Mouse (Mus musculus) midbrain, postnatal 0 days (tissue): ENCODE measurements around the gene Jazf1. TPM values are rescaled to one million over a fixed set of nuclear protein-coding genes. Genes with fewer than 3 reads are reported as not detected.

Experiments used
- ATAC-seq: fragments of 200-750 bp; cut with Nextera tagmentation; 2 replicates; pipeline ENCODE4 v1.8.0; 2017; ENCODE audit warnings: moderate number of reproducible peaks, mild to moderate bottlenecking, moderate TSS enrichment, moderate library complexity; ENCODE audit not compliant: low FRiP score
- DNase-seq: peaks from one replicate; pipeline ENCODE4 v3.0.0-alpha.2; 2015; ENCODE audit warnings: low spot score
- H3K27ac ChIP-seq: fragments of 300-500 bp; sonication (generic); 2 replicates; pipeline ENCODE4 v1.5.1; 2014; ENCODE audit warnings: low read depth, mild to moderate bottlenecking, low read length, mixed read lengths
- H3K27me3 ChIP-seq: fragments of 300-500 bp; sonication (generic); 2 replicates; pipeline ENCODE4 v1.6.1; 2014; ENCODE audit warnings: low read length, control low read depth, mixed read lengths; ENCODE audit not compliant: insufficient read depth
- H3K36me3 ChIP-seq: fragments of 300-500 bp; sonication (generic); 2 replicates; pipeline ENCODE4 v1.6.1; 2014; ENCODE audit warnings: low read length, control low read depth, mixed read lengths; ENCODE audit not compliant: insufficient read depth
- H3K4me1 ChIP-seq: fragments of 300-500 bp; sonication (generic); 2 replicates; pipeline ENCODE4 v1.6.1; 2014; ENCODE audit warnings: mild to moderate bottlenecking, control low read depth, antibody characterized with exemption, low read length, mixed read lengths; ENCODE audit not compliant: insufficient read depth
- H3K4me2 ChIP-seq: fragments of 300-500 bp; sonication (generic); 2 replicates; pipeline ENCODE4 v1.6.1; 2014; ENCODE audit warnings: low read depth, mild to moderate bottlenecking, low read length, mixed read lengths; ENCODE audit not compliant: poor library complexity, severe bottlenecking
- H3K4me3 ChIP-seq: fragments of 300-500 bp; sonication (generic); 2 replicates; pipeline ENCODE4 v1.5.1; 2014; ENCODE audit warnings: low read depth, mild to moderate bottlenecking, low read length, moderate library complexity
- H3K9ac ChIP-seq: fragments of 300-500 bp; sonication (generic); replicated peaks from 2 replicates; pipeline ENCODE4 v1.6.1; 2014; ENCODE audit warnings: mild to moderate bottlenecking, low read length, moderate library complexity, mixed read lengths; ENCODE audit not compliant: poor library complexity, severe bottlenecking
- H3K9me3 ChIP-seq: fragments of 300-500 bp; sonication (generic); 2 replicates; pipeline ENCODE4 v1.6.1; 2016; ENCODE audit warnings: low read length, control low read depth
- CTCF ChIP-seq: IDR thresholded peaks from 2 replicates; pipeline ENCODE4 v1.5.1; 2016; ENCODE audit warnings: antibody characterized with exemption, mild to moderate bottlenecking
- WGBS: fragments of 180-500 bp; shearing (Covaris S2); extraction: QIAGEN DNeasy Blood & Tissue Kit; methylation state at CpG from one replicate; pipeline ENCODE4 v1.1.7; 2014; 5-methylcytosine and 5-hydroxymethylcytosine counted together
- polyA plus RNA-seq: library from polyadenylated mRNA; unstranded; fragments of >200 nt; fragmentation: Nextera tagmentation; extraction: Ambion mirVana; gene quantifications from 2 replicates; pipeline ENCODE4 v1.2.1, GENCODE M21; 2015
- total RNA-seq: library from RNA; depleted of rRNA; stranded (reverse); fragments of >200 nt; gene quantifications from 2 replicates; pipeline ENCODE4 v1.2.3, GENCODE M21; 2014

Jazf1 gene
- total and polyA plus RNA-seq, 2 experiments from 2014 or later = 44.4 to 79.7 TPM

GRCm38 (mm10) chr6:53017357-53018205 lies 50.9 kb downstream of the Jazf1 start:
- Histone ChIP-seq H3K4me3 (no peak overlapping the region), H3K27me3 (no peaks in the 10 kb centered on the region), H3K27ac (no peak overlapping the region), H3K4me2 (no peak overlapping the region), H3K4me1 (no peaks in the 10 kb centered on the region), H3K9ac (no peak overlapping the region), H3K36me3 (no peaks in the 10 kb centered on the region), H3K9me3 (no peaks in the 10 kb centered on the region)
- ATAC-seq (no peak), DNase-seq (no peak)
- TF ChIP-seq CTCF = no peak
- WGBS = 58% methylated on average over 4 of the region's 4 CpGs

GRCm38 (mm10) chr6:53014460-53015455 lies 53.7 kb downstream of the Jazf1 start:
- no peaks in the 10 kb centered on the region for H3K36me3 ChIP-seq
- no peak for TF ChIP-seq CTCF
- H3K4me3 ChIP-seq = no peak overlapping the region
- DNase-seq (peak; percentile 47), ATAC-seq (no peak)
- no peaks in the 10 kb centered on the region for H3K4me1 ChIP-seq
- WGBS = 57% methylated on average over 9 of the region's 9 CpGs
- no peaks in the 10 kb centered on the region for H3K9me3 ChIP-seq
- H3K27me3 ChIP-seq = no peaks in the 10 kb centered on the region
- H3K4me2 ChIP-seq = no peak overlapping the region
- H3K9ac ChIP-seq = no peak overlapping the region
- H3K27ac ChIP-seq = 0 out of 2 replicates have a peak overlapping the region, but pooled peaks have one; percentile 38

- no peaks in the 10 kb centered on the region for H3K27me3 ChIP-seq
- H3K9ac ChIP-seq = no peak overlapping the region
- no peaks in the 10 kb centered on the region for H3K36me3 ChIP-seq
- ATAC-seq (no peak), DNase-seq (no peak)
- no peaks in the 10 kb centered on the region for H3K4me1 ChIP-seq
- no peaks in the 10 kb centered on the region for H3K9me3 ChIP-seq
- no peak overlapping the region for H3K27ac ChIP-seq
- no peak for TF ChIP-seq CTCF
- no peak overlapping the region for H3K4me2 ChIP-seq
- WGBS = 83% methylated on average over 2 of the region's 2 CpGs
- H3K4me3 ChIP-seq = no peak overlapping the region
Measured at GRCm38 (mm10) chr6:53010286-53010685, 58.1 kb downstream of the Jazf1 start.

GRCm38 (mm10) chr6:53006032-53006431 lies 62.4 kb downstream of the Jazf1 start:
- no peak overlapping the region for H3K9ac ChIP-seq
- DNase-seq (peak; percentile 35), ATAC-seq (no peak)
- no peak overlapping the region for H3K4me3 ChIP-seq
- no peaks in the 10 kb centered on the region for H3K4me1 ChIP-seq
- no peaks in the 10 kb centered on the region for H3K9me3 ChIP-seq
- H3K4me2 ChIP-seq = no peak overlapping the region
- no peaks in the 10 kb centered on the region for H3K27me3 ChIP-seq
- WGBS = 80% methylated on average over 3 of the region's 3 CpGs
- H3K36me3 ChIP-seq = no peaks in the 10 kb centered on the region
- no peak for TF ChIP-seq CTCF
- H3K27ac ChIP-seq = no peak overlapping the region

GRCm38 (mm10) chr6:53005544-53005943 lies 62.9 kb downstream of the Jazf1 start:
- Histone ChIP-seq H3K27ac (no peak overlapping the region), H3K4me1 (no peaks in the 10 kb centered on the region), H3K4me3 (no peak overlapping the region), H3K36me3 (no peaks in the 10 kb centered on the region), H3K9me3 (no peaks in the 10 kb centered on the region), H3K27me3 (no peaks in the 10 kb centered on the region), H3K9ac (no peak overlapping the region), H3K4me2 (no peak overlapping the region)
- ATAC-seq = no peak
- no peak for DNase-seq
- TF ChIP-seq CTCF = no peak
- 87% methylated on average over 2 of the region's 2 CpGs for WGBS
